Mouse (Mus musculus) olfactory bulb, adult 2 months (tissue): ENCODE data around the gene Ppox.

Experiments
- CTCF ChIP-seq: fragments of 200-500 bp; IDR thresholded peaks from 2 replicates; pipeline ENCODE4 v1.5.1; 2012; ENCODE audit warnings: low read depth, mild to moderate bottlenecking, low read length, moderate library complexity; ENCODE audit not compliant: insufficient read depth
- POLR2A ChIP-seq: fragments of 200-500 bp; IDR thresholded peaks from 2 replicates; pipeline ENCODE4 v1.6.1; 2012; ENCODE audit warnings: mild to moderate bottlenecking, low read depth, low read length, moderate library complexity; ENCODE audit not compliant: insufficient read depth

- TF ChIP-seq POLR2A: no peak
- no peak for TF ChIP-seq CTCF
Observed at GRCm38 (mm10) chr1:171257781-171258180, 23.2 kb downstream of the Ppox start.
